Mouse (Mus musculus): ENCODE data around the gene Adam17.
A peak's percentile ranks its signal among the peaks of the same experiment; 100 is the strongest.

Adam17 gene

GRCm38 (mm10) chr12:21312201-21312600 lies 61.2 kb downstream of the Adam17 start:
- no peak for DNase-seq (ENCODE audit: low read depth, low spot score)

GRCm38 (mm10) chr12:21306721-21307120 lies 66.7 kb downstream of the Adam17 start:
- no peak for DNase-seq (ENCODE audit: low read depth, low spot score)

GRCm38 (mm10) chr12:21305741-21306140 lies 67.7 kb downstream of the Adam17 start:
- DNase-seq (ENCODE audit: low read depth, low spot score): no peak

- DNase-seq (ENCODE audit: low read depth, low spot score): no peak
These were observed 71.1 kb downstream of the Adam17 start for GRCm38 (mm10) chr12:21302361-21302783.

- DNase-seq (ENCODE audit: low read depth, low spot score): no peak
These were observed 71.5 kb downstream of the Adam17 start for GRCm38 (mm10) chr12:21301932-21302331.

GRCm38 (mm10) chr12:21301324-21301723 lies 72.1 kb downstream of the Adam17 start:
- no peak for DNase-seq (ENCODE audit: low read depth, low spot score)

- no peak for DNase-seq (ENCODE audit: low read depth, low spot score)
These were observed 74.6 kb downstream of the Adam17 start for GRCm38 (mm10) chr12:21298856-21299255.

- DNase-seq (ENCODE audit: low read depth, low spot score): no peak
These were observed 83.8 kb downstream of the Adam17 start for GRCm38 (mm10) chr12:21289651-21290050.

GRCm38 (mm10) chr12:21288716-21289395 lies 84.6 kb downstream of the Adam17 start:
- no peak for DNase-seq (ENCODE audit: low read depth, low spot score)

- no peak for DNase-seq (ENCODE audit: low read depth, low spot score)
These were observed 86.5 kb downstream of the Adam17 start for GRCm38 (mm10) chr12:21286712-21287650.

- DNase-seq (ENCODE audit: low read depth, low spot score): peak; percentile 97
These were observed 87.2 kb downstream of the Adam17 start, which contains the start of gene Itgb1bp1 for GRCm38 (mm10) chr12:21286243-21286622. Gene Itgb1bp1, minus strand, starts transcription at chr12:21286284.

- no peak for DNase-seq (ENCODE audit: low read depth, low spot score)
These were observed 87.8 kb downstream of the Adam17 start for GRCm38 (mm10) chr12:21285508-21286242.

GRCm38 (mm10) chr12:21284761-21285441 lies 88.5 kb downstream of the Adam17 start, which contains the start of gene Cpsf3:
Gene Cpsf3, plus strand, starts transcription at chr12:21285391.
- DNase-seq (ENCODE audit: low read depth, low spot score): no peak

- no peak for DNase-seq (ENCODE audit: low read depth, low spot score)
These were observed 96.0 kb downstream of the Adam17 start for GRCm38 (mm10) chr12:21277352-21277864.

- DNase-seq (ENCODE audit: low read depth, low spot score): no peak
These were observed 99.0 kb downstream of the Adam17 start for GRCm38 (mm10) chr12:21274446-21274845.
